Mouse (Mus musculus) cerebellum, adult 11 months (tissue): Measurements from ENCODE around the gene Cdk17.

ENCODE experiments used
- DNase-seq: peaks from one replicate; pipeline ENCODE4 v3.0.0; 2022

Cdk17 gene

DNA sequence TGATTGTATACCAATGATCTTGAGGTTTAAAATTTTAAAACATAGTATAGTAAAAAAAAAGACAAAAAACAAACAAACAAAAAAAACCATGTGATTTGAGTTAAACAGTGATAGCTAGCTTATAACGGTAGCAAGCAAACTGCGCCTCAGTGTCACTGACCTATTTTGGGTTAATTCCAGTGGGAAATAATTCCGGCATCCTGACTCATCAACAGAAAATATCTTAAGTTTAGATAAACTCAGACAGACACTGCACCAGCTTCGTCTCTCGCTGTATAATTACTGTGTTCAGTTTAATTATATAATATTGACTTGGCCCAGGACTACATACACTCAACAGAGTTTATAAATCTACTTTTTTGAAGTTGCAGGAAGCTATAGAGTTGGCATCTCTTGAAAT lies 71.2 kb downstream of the Cdk17 start:
- DNase-seq: no peak

DNA sequence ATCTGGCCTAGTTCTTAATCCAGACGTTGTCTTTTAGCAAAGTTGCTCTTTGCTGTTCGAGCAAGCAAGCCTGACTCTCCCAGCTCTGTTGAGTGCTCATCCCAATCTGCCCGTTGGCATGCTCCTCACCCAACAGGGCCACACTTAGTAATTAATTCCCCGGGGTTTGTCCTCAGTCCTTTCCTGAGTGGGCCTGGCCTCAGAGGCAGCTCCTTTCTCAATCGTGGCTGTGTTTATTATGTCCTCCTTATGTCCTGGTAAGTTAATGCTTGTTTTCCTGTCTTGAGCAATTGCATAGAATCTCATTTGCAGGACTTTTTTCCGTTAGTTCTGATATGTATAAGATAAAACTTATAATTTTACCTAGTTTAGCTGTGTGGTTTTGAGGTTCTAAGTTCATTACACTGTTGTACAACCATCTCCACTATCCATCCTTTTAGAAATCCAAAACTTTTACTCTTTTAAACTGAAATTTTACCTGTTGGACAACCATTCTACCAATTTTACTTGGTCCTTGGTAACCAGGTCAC lies 73.1 kb downstream of the Cdk17 start:
- DNase-seq: no peak

DNA sequence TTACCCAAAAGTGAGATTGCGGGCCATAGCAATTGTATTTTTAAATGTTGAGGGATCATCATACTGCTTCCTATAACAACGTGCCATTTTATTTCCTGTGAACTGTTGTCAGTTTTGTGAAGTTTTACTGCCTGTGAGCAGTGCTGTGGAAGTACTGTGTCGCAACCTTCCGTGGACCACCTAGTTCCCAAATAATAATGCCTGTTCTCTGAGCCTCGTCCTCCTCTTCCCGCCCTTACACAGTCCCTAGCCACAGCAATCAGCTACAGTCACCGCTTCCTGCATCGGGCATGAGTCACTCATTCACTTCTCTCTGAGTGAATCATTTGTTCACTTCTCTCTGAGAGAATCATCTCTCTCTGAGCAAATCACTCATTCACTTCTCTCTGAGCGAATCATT lies 74.0 kb downstream of the Cdk17 start:
- no peak for DNase-seq

DNA sequence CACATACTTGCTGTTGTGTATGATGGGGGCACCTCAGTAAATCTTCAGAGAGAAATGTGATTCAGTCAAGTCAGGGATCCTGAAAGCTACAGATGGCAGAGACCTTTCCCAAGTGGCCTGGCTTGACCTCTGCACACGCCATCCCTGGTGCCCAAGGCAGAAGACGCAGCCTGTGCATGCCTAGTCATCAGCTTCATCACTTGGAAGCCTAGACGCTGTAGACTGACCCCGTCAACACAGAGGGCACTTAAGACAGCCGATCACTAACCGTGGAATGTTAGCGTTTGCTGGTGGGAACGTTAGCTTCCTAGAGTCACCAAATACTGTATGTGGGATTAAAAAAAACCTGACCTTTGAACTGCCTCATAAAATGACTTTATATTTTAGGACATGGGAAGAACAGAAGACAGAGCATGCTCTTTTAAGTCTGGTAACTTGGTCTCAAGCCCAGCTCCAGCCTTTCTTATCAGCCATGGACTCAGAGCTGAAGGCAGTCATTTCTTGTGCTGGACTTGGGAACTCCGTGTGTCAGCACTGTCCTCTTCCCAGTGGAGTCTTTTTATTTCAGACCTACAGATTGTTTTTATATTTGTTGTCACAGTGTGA lies 78.6 kb downstream of the Cdk17 start:
- no peak for DNase-seq

DNA sequence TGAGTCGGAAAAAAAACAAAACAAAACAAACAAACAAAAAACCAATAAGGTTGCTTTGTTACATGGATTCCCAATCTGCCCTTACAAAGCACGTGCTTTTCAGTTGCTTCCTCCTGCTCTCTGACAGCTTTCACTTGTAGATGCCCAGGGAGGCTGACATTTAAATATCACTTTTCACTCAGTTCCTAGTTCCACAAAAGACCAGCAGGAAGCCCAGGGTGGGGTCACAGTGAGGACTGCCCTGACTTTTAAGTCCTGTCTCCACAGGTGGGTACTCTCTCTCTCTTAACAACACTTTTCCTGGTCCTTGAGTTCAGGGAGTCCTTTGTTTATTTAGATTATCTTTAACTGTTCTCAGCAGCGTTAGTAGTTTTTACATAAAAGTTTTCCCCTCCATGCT lies 81.5 kb downstream of the Cdk17 start:
- DNase-seq: no peak

DNA sequence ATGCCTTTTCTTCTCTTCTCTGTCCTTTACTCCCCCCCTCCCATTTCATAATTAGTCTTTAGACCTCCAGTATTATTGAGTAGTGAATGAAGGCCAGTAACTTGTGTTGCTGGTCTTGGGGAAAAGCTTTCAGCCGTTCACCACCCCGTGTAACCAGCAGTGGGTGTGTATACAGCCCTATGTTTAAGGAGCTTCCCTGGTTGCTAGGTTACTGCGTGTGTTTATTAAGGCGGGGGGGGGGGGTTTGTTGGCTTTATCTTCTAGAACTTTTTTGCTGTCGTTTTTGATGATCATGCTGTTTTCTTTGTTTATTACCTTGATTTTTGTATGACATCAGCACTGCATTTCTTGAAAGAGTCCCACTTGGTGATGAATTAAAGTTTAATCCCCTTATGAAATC lies 82.2 kb downstream of the Cdk17 start:
- no peak for DNase-seq

DNA sequence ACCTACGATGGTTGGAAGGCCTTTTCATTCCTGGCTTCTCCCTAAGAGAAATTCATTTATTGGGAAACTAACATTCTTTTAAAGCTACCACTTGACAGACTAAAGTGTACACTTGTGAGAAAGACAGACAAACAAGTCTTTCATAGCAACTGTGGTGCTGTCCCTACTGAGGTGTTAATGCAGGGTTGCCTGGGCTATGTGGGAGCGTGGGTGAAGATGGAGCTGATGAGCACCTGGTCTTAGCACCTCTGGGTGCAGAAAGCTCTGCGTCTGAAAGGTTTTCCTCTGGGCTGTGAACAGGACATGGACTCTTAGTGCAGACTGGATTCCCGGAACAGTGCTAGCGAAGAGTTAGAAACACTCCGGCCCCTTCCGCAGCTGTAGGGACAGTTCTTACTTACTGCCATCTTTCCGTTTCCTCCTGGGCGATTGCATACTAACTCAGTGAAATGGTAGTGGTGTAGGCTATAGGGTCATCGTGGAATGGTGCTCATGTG lies 83.6 kb downstream of the Cdk17 start:
- no peak for DNase-seq

DNA sequence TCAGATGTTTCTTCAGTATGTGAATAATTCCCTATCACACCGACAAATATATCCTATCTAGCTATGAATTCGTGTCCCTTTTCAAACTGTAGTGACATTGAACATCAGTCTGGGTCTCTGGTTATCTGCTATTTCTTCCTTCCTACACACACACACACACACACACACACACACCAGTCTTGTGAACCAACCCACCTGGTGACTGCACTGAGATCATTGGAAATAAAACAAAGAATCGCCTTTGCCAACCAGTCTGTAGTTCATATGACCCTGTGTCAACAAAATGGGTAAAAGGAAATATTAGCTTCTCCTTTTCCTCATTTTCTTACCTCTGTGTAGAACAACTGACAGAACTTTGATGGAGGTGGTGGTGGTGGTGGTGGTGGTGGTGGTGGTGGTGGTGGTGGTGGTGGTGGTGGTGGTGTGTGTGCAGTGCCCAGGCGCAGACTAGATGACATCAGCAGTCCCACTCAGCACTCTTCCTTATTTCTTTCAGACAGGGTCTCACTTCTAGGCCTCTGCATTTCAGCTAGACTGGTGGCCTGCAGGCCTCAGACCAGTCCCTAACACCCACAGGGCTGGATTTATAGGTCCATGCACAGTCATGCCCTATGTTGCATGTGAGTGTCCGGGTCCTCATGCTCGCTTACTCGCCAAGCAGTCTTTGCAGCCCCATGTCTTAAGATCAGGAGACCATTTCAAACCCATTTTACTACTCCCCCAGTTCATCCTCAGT lies 85.7 kb downstream of the Cdk17 start:
- DNase-seq: no peak

DNA sequence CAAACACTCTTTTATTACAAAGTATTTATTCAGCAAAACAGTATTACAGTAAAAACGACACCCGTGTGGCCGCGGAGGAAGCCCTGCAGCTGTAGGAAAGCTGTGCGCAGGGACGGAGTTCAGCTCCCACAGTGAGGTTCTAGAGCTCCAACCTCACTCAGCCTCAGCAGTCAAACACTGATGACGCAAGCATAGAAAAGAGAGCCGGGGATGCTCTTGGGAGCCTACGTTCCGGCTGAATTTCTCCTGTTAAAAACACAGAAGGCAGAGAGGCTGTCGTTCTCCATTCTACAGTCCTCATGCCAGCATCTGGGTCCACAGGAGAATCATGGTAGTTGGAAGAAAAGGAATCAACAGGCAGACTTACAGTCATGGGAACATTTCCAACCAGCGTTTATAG lies 86.7 kb downstream of the Cdk17 start:
- no peak for DNase-seq

DNA sequence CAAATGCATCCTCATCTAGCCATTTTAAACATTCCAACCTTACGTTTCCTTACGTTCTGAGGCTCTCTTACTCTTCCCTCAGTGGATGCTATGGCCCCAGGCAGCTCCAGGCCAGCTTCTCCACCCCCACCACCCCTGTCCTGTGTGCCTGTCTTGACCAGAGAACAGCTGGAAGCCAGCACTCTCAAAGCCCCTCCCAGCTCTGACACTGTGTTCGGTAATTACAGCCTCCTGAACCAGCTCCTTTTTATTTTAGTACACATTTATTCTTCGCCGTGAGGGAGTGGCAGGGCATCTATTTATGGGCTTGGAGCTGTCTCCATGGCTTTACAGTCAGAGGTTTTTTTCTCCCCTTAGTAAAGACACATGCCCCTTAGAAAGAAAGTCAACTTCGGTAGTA lies 87.2 kb downstream of the Cdk17 start:
- DNase-seq: no peak

DNA sequence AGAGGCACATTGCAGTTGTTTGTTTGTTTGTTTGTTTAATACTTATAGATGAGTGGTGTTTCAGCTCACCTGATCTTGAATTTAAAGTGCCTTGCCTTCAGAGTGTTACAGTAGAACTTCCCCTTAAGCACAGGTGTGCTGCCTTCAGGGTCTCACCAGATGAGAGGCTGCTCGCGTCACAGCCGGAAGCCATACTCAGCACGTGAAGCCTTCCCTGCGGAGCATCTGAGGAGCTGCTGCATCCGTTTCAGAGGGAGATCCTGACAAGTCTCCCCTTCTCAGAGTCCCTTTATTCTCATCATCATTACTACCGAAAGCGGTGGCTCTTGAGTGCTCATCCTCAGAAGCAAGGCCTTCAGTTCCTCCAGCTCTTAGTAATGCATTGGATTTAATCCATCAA lies 87.7 kb downstream of the Cdk17 start:
- no peak for DNase-seq

DNA sequence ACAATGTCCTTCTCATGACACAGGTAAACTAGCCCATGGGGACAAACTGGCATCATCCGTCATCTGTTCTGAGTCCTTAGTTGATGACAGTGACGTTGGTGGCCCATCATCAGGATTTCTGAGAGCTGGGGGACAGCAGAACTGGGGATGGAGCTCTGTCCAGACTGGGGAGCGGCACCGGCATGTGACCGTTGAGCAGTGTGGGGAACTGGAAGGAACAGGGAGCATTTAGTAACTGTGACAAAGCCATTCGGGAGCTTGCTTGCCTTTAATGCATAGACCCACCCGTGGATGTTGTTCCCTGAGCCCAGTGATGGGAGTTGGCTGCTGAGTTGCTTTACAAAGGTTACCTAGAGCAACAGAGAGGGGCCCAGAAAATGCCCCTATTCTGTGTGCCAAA lies 89.2 kb downstream of the Cdk17 start:
- no peak for DNase-seq

DNA sequence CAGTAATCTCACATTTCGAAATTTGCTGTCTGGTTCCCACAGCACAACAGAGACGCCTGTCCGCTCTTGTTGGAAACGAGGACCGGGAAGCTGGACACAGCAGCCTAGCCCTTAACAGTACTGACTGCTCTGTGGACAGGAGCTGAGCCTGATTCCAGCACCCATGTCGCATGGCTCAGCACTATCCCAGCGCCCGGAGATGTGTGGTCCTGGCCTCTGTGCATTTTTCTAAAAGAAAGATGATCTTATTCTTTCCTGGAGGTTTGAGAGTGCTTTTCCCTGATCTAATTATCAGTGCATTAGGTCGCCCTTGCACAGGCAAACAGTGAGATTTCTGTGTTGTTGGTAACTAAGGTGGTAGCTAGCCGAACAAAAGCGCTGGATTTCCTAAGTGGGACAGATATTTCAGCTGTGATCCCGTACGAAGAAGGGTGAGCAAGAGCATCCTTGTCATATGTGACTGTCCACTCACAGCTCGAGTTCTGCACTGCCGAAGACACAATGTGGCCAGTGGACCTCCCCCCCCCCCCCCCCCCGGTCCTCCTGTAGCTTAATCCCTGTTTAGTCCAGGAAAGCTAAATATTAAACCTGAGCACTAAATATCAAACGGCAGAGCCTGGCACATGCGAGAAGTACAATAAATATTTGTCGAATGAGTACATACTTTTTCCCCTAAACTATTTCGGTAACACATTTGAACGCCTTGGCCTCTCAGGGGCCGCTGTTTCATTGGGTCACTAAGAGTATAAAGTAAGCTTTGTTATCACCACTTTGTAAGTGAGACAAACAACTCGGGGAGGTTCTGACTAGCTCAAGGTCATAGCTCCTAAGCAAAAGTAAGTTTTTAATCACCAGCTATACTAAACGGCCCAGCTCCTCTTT lies 90.0 kb downstream of the Cdk17 start:
- no peak for DNase-seq

DNA sequence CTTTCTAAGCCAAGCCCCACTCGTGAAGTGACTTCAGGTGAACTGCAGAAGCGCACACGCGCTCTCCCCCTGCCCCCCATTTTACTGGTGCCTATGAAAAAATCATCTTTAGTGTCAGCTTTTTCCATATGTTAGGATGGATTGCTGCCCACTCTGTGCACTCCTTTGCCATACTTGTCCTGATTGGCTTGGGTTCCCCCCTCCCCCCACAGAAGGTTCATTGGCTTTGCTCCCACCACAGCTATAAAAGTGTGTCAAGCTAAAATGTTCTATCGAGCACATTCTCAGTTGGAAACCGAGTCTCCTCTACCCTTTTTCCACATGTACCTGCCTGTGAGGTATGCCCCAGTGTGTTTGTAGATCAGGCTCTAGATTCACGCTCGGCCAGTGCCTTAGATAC lies 90.8 kb downstream of the Cdk17 start:
- no peak for DNase-seq

DNA sequence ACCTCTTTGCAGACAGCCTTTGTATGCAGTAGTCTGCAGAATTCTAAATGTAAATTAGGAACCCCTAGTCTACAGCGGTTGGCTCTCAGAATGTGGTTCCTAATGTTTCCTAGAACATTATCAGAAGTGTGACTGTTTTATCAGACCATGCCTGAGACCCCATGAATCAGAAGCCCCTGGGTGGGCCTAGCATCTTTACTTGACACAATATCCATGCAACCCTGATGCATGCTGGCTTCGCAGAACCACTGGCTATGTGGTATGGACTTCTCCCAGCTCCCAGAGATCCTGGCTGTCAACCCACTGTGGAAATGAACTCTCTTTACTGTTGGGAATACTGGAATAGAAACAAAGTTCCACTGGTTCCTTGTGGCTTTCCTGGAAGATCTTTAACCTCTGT lies 92.0 kb downstream of the Cdk17 start:
- no peak for DNase-seq

DNA sequence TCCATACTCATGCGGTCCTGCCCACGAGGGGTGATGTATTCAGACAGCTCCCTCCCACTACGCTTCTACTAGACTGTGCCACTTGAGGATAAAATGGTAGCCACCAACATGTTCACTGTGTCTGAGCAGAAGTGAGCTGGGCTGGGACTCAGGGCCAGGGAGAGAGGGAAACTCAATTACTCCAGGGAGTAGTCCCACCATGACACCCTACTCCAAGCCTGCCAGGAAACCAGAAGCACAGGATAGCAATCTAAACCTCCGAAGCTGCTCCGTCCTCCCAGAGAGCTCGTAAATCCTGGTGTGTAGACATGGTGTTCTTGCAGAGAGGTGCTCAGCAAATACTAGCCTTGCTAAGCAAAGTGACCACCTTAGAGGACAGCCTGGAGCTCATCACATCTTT lies 92.5 kb downstream of the Cdk17 start:
- no peak for DNase-seq

DNA sequence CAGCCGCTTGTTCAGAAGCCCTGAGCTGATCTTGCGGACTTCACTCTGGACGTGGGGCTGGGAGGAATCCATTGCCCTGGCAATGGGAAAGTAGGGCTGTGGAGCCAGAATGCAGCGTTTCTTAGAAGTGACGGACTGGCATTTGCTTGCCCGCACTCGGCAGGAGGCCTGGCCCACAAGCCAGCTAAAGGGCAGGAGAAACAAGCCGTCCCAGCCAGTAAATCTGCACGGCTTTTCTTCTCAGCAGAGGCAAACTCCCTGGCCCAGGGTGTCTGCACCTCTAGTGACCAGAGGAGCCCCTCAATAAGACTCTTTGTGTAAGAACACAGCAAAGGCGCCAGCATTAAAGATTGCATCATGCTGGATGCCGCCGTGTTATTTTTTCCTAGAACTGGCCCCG lies 94.6 kb downstream of the Cdk17 start:
- peak; percentile 74 for DNase-seq

DNA sequence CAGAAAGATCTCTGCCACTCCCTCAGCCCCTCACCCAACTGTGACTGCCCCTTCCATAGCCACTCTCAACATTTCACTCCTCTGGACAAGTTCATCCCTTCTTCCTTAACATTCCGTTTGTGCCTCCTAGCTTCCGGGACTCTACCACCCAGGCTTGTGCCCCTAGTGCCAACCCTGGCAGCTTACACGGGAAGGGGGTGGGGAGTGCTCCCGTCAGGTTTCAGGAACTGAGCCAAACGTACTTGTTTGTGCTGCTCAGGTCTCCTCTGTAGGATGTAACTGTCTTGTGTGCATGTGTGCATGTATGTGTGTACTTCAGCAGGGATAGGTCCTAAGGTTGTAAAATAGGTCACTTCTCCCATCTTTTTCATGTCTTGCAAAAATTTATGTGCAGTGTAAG lies 99.2 kb downstream of the Cdk17 start:
- no peak for DNase-seq

DNA sequence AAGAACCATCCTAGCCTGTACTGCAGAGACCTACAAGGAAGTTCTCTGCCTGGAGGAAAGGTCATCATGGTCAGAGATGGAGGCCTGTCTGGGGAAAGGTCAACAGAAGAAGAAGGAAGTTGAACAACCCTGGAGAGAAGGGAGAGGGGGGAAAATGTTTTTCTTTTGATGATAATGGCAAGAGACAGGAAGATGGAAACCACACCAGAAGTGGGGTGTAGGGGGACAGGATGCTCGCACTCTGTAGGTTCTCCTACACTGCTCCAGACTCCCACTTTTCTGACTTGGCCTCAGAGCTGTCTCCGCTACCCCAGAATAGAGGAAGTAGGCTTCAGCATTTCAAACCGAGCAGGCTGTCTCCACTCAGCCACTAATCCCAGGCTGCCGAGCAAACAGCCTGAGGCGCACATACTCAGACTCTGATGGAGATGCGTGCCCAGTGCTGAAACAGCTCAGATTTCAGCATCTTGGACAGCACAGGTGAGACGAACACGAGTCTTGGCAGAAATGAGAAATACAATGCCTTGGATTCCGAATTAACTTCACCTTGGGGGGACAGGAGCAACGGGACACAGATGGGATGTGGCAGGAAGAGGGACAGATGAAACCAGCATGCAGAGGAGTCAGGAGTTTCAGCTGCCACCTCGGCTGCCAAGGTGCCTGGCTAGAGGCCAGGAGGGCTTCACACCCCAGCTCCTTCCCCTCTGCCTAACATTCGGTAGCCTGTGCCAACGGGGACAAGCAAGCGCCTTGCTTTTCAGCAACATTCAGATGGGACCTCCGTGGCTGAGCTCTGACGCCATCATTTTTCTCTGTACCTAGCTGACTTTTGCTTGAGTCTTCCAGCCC lies 100.7 kb downstream of the Cdk17 start:
- peak; percentile 65 for DNase-seq

DNA sequence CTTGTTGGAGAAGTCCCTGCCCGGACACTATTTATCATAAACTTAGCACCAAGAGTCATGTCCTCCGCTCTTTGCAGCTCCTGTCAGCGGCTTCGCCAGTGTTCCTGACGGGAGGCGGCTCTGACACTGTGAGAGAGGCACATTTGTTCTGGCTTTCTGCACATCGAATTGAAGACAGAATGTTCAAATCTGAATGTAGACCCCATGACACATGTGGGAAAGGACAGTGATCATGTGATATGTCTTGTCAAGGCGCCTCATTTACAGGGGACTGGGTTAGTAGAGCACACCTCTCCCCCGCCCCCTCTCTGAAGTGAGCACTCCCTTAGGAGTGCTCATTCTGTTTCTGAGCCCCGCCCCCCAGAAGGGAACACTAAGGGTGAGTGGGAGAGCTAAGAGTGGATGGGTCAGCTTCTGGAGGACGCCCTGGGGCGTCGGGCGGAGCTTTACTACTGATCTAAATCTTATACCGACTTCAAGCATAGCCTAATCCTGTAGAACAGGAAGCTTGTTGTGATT lies 101.4 kb downstream of the Cdk17 start:
- no peak for DNase-seq

DNA sequence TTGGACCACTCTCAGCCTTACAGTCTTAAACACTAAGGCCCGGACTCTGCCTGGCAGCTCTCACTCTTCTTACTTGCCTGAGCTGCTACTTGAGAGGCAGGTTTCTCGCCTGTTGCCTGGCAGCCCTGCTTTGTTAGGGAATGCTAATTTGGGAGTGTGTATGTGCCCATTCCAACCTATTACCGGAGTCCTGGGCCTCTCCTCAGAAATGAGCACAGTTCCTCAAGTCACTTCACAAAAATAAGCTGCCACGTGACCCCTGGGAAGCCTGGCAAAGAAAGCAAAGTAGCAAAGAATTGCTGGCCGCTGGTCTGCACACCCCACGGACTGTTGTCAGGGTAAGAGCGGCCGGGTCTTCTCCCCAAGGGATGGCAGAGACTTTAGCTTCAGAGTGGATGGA lies 102.8 kb downstream of the Cdk17 start:
- DNase-seq: no peak

DNA sequence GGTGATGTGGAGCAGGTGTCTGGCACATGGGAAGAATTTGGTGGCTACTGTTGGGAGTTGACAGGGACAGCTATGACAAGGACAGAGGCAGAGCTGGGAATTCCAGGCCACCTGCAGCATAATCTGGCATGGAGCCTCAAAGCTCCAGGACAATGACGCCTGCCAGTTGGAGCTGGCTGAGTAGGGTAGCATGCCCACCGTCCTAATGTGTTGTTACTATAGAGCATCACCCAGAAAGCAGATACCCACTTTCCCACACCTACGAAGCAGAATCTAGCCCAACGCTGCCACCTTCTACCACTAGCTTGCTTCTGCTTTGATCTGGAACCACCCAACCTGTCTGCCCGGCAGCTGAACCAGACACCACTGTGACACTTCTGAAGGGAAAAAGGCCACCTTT lies 103.3 kb downstream of the Cdk17 start:
- no peak for DNase-seq
